Mouse (Mus musculus) midbrain, embryonic 11.5 days (tissue): ENCODE measurements around the gene Cdh3. TPM values are rescaled to one million over a fixed set of nuclear protein-coding genes. Genes with fewer than 3 reads are reported as not detected.

Experiments used
- ATAC-seq: fragments of 200-750 bp; cut with Nextera tagmentation; 2 replicates; pipeline ENCODE4 v1.8.0; 2017; ENCODE audit warnings: moderate TSS enrichment, moderate library complexity; ENCODE audit not compliant: low FRiP score
- DNase-seq: peaks from one replicate; pipeline ENCODE4 v3.0.0; 2015; ENCODE audit warnings: low spot score; ENCODE audit errors: missing footprints
- H3K27ac ChIP-seq: fragments of 300-500 bp; sonication (generic); 2 replicates; pipeline ENCODE4 v1.5.1; 2014; ENCODE audit warnings: low read depth, low read length
- H3K27me3 ChIP-seq: fragments of 300-500 bp; sonication (generic); 2 replicates; pipeline ENCODE4 v1.6.1; 2014; ENCODE audit warnings: mild to moderate bottlenecking, low read length, moderate library complexity, mixed read lengths; ENCODE audit not compliant: control insufficient read depth, insufficient read depth
- H3K36me3 ChIP-seq: fragments of 300-500 bp; sonication (generic); 2 replicates; pipeline ENCODE4 v1.6.1; 2014; ENCODE audit warnings: mild to moderate bottlenecking, low read length, moderate library complexity, mixed read lengths; ENCODE audit not compliant: control insufficient read depth, insufficient read depth
- H3K4me1 ChIP-seq: fragments of 300-500 bp; sonication (generic); 2 replicates; pipeline ENCODE4 v1.6.1; 2014; ENCODE audit warnings: low read length; ENCODE audit not compliant: control insufficient read depth, insufficient read depth
- H3K4me2 ChIP-seq: fragments of 300-500 bp; sonication (generic); 2 replicates; pipeline ENCODE4 v1.6.1; 2014; ENCODE audit warnings: mild to moderate bottlenecking, moderate library complexity
- H3K4me3 ChIP-seq: fragments of 300-500 bp; sonication (generic); 2 replicates; pipeline ENCODE4 v1.5.1; 2014; ENCODE audit warnings: low read depth, low read length
- H3K9ac ChIP-seq: fragments of 300-500 bp; sonication (generic); 2 replicates; pipeline ENCODE4 v1.6.1; 2014; ENCODE audit warnings: low read length
- H3K9me3 ChIP-seq: fragments of 300-500 bp; sonication (generic); 2 replicates; pipeline ENCODE4 v1.6.1; 2016; ENCODE audit warnings: low read length; ENCODE audit not compliant: control insufficient read depth
- WGBS: fragments of 180-500 bp; shearing (Covaris S2); extraction: QIAGEN DNeasy Blood & Tissue Kit; methylation state at CpG from one replicate; pipeline ENCODE4 v1.1.7; 2014; 5-methylcytosine and 5-hydroxymethylcytosine counted together
- polyA plus RNA-seq: library from polyadenylated mRNA; unstranded; fragments of >200 nt; fragmentation: Nextera tagmentation; extraction: Ambion mirVana; gene quantifications from 2 replicates; pipeline ENCODE4 v1.2.1, GENCODE M21; 2014

Cdh3 gene
- polyA plus RNA-seq, 1 experiment from 2014 or later = 1.2 TPM

GRCm38 (mm10) chr8:106534449-106534848 is 23.8 kb downstream of the Cdh3 start:
- Histone ChIP-seq H3K27ac (no peak overlapping the region), H3K4me3 (no peak overlapping the region), H3K4me1 (no peaks in the 10 kb centered on the region), H3K27me3 (no peaks in the 10 kb centered on the region), H3K4me2 (no peak overlapping the region), H3K9me3 (no peaks in the 10 kb centered on the region), H3K9ac (no peak overlapping the region), H3K36me3 (no peaks in the 10 kb centered on the region)
- ATAC-seq (no peak), DNase-seq (peak; percentile 89)
- WGBS = 42% methylated on average over 6 of the region's 6 CpGs

- H3K9ac ChIP-seq = no peak overlapping the region
- no peaks in the 10 kb centered on the region for H3K4me1 ChIP-seq
- no peak overlapping the region for H3K4me2 ChIP-seq
- no peak for ATAC-seq
- no peaks in the 10 kb centered on the region for H3K27me3 ChIP-seq
- H3K9me3 ChIP-seq = no peaks in the 10 kb centered on the region
- H3K27ac ChIP-seq = no peak overlapping the region
- 70% methylated on average over 4 of the region's 4 CpGs for WGBS
- no peak overlapping the region for H3K4me3 ChIP-seq
- DNase-seq = no peak
- no peaks in the 10 kb centered on the region for H3K36me3 ChIP-seq
Measured at GRCm38 (mm10) chr8:106535448-106535847, 24.8 kb downstream of the Cdh3 start.

GRCm38 (mm10) chr8:106539193-106539592 is 28.5 kb downstream of the Cdh3 start:
- H3K27me3 ChIP-seq = no peaks in the 10 kb centered on the region
- 69% methylated on average over 5 of the region's 5 CpGs for WGBS
- no peaks in the 10 kb centered on the region for H3K36me3 ChIP-seq
- H3K27ac ChIP-seq = no peak overlapping the region
- H3K9ac ChIP-seq = no peak overlapping the region
- no peaks in the 10 kb centered on the region for H3K9me3 ChIP-seq
- DNase-seq (no peak), ATAC-seq (no peak)
- H3K4me2 ChIP-seq = no peak overlapping the region
- no peaks in the 10 kb centered on the region for H3K4me1 ChIP-seq
- no peak overlapping the region for H3K4me3 ChIP-seq

GRCm38 (mm10) chr8:106541002-106541401 is 30.3 kb downstream of the Cdh3 start:
- H3K36me3 ChIP-seq = no peaks in the 10 kb centered on the region
- H3K9me3 ChIP-seq = no peaks in the 10 kb centered on the region
- H3K9ac ChIP-seq = no peak overlapping the region
- H3K4me1 ChIP-seq = no peaks in the 10 kb centered on the region
- ATAC-seq (no peak), DNase-seq (no peak)
- H3K27ac ChIP-seq = no peak overlapping the region
- H3K4me2 ChIP-seq = no peak overlapping the region
- H3K4me3 ChIP-seq = no peak overlapping the region
- no peaks in the 10 kb centered on the region for H3K27me3 ChIP-seq
- 81% methylated on average over 11 of the region's 11 CpGs for WGBS

GRCm38 (mm10) chr8:106543043-106543442 is 32.4 kb downstream of the Cdh3 start:
- Histone ChIP-seq H3K4me1 (no peaks in the 10 kb centered on the region), H3K27ac (no peak overlapping the region), H3K9me3 (no peaks in the 10 kb centered on the region), H3K27me3 (no peaks in the 10 kb centered on the region), H3K4me3 (no peak overlapping the region), H3K4me2 (no peak overlapping the region), H3K9ac (no peak overlapping the region), H3K36me3 (no peaks in the 10 kb centered on the region)
- no peak for DNase-seq
- no peak for ATAC-seq
- 72% methylated on average over 8 of the region's 8 CpGs for WGBS

- no peak for ATAC-seq
- H3K9me3 ChIP-seq = no peaks in the 10 kb centered on the region
- DNase-seq = no peak
- H3K4me1 ChIP-seq = no peaks in the 10 kb centered on the region
- no peak overlapping the region for H3K27ac ChIP-seq
- WGBS = 79% methylated on average over 2 of the region's 2 CpGs
- H3K4me3 ChIP-seq = no peak overlapping the region
- H3K36me3 ChIP-seq = no peaks in the 10 kb centered on the region
- H3K27me3 ChIP-seq = no peaks in the 10 kb centered on the region
- H3K9ac ChIP-seq = no peak overlapping the region
- no peak overlapping the region for H3K4me2 ChIP-seq
Measured at GRCm38 (mm10) chr8:106545149-106545548, 34.5 kb downstream of the Cdh3 start.

- no peak for ATAC-seq
- Histone ChIP-seq H3K9me3 (no peaks in the 10 kb centered on the region), H3K27me3 (no peaks in the 10 kb centered on the region), H3K4me3 (no peak overlapping the region), H3K4me1 (no peaks in the 10 kb centered on the region), H3K36me3 (no peaks in the 10 kb centered on the region), H3K4me2 (no peak overlapping the region), H3K27ac (no peak overlapping the region), H3K9ac (no peak overlapping the region)
- WGBS = 89% methylated on average over 7 of the region's 7 CpGs
- DNase-seq = no peak
Measured at GRCm38 (mm10) chr8:106546746-106547145, 36.1 kb downstream of the Cdh3 start.

GRCm38 (mm10) chr8:106548366-106548936 is 37.8 kb downstream of the Cdh3 start:
- Histone ChIP-seq H3K9me3 (no peaks in the 10 kb centered on the region), H3K27ac (no peak overlapping the region), H3K27me3 (no peaks in the 10 kb centered on the region), H3K4me2 (no peak overlapping the region), H3K4me3 (no peak overlapping the region), H3K36me3 (no peaks in the 10 kb centered on the region), H3K9ac (no peak overlapping the region), H3K4me1 (no peaks in the 10 kb centered on the region)
- WGBS = 88% methylated on average over 10 of the region's 10 CpGs
- DNase-seq (no peak), ATAC-seq (no peak)

GRCm38 (mm10) chr8:106550906-106551305 is 40.2 kb downstream of the Cdh3 start:
- Histone ChIP-seq H3K36me3 (no peaks in the 10 kb centered on the region), H3K27me3 (no peaks in the 10 kb centered on the region), H3K27ac (no peak overlapping the region), H3K4me3 (no peak overlapping the region), H3K9me3 (no peaks in the 10 kb centered on the region), H3K9ac (no peak overlapping the region), H3K4me2 (no peak overlapping the region), H3K4me1 (no peaks in the 10 kb centered on the region)
- DNase-seq = no peak
- WGBS = 95% methylated on average over 1 of the region's 1 CpGs
- ATAC-seq = no peak
